Mouse (Mus musculus) thymus, adult 2 months (tissue): Measurements from ENCODE around the gene Vps37d.

Experiments
- CTCF ChIP-seq: fragments of 200-500 bp; IDR thresholded peaks from 2 replicates; pipeline ENCODE4 v1.5.1; 2012; ENCODE audit warnings: mild to moderate bottlenecking, control low read depth, low read length, moderate library complexity, borderline replicate concordance; ENCODE audit not compliant: control insufficient read depth, poor library complexity, insufficient read depth; ENCODE audit errors: extremely low read depth
- POLR2A ChIP-seq: fragments of 200-500 bp; IDR thresholded peaks from 2 replicates; pipeline ENCODE4 v1.6.1; 2012; ENCODE audit warnings: mild to moderate bottlenecking, low read length, control low read depth, moderate library complexity; ENCODE audit not compliant: control insufficient read depth, poor library complexity, insufficient read depth; ENCODE audit errors: extremely low read depth

GRCm38 (mm10) chr5:135109426-135109825, 31.4 kb upstream of the Vps37d start:
- no peak for TF ChIP-seq CTCF
- TF ChIP-seq POLR2A, result no peak
